Mouse (Mus musculus) kidney, postnatal 10 days (tissue): Measurements from ENCODE around the gene Hist2h2bb.
"Not testable (repeated sequence)": the region's sequence is repeated elsewhere in the genome, so short reads cannot be mapped to it uniquely, and the experiment has no call there.

ENCODE experiments used
- DNase-seq: peaks from one replicate; pipeline ENCODE4 v3.0.0; 2021; ENCODE audit warnings: mixed read lengths

Hist2h2bb gene

DNA sequence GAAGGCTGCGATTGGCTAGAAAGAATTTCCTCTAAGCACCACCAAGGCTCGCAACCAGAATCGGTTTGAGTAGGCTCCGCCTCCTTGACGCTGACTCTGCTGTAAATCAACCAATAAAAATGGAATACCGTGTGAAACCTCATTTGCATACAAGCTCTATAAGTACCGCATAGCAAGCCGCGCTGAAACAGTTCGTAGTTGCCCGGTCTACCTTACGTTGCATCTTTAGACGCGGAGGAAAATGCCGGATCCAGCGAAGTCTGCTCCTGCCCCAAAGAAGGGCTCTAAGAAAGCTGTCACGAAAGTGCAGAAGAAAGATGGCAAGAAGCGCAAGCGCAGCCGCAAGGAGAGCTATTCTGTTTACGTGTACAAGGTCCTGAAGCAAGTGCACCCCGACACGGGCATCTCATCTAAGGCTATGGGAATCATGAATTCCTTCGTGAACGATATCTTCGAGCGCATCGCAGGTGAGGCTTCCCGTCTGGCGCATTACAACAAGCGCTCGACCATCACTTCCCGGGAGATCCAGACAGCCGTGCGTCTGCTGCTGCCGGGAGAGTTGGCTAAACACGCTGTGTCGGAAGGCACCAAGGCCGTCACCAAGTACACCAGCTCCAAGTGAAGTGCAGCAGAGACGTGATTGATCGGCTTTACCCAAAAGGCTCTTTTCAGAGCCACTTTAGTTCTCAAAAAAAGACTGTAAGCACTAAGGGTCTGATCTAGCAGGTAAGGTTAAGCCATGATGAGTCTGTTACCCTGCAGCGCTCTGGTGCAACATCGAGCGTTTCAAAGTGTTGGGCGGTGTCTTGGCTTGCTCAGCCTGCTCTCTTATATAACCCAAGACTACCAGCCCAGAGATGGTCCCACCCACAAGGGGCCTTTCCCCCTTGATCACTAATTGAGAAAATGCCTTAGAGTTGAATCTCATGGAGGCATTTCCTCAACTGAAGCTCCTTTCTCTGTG, at the start of gene Hist2h2bb:
Gene Hist2h2bb (plus strand): TSS at position 242 of the 964 bp plus-strand sequence.
- DNase-seq, result peak; percentile 93

- not testable (repeated sequence) for DNase-seq
Observed at GRCm38 (mm10) chr3:96220131-96220764, 49.3 kb upstream of the Hist2h2bb start.

DNA sequence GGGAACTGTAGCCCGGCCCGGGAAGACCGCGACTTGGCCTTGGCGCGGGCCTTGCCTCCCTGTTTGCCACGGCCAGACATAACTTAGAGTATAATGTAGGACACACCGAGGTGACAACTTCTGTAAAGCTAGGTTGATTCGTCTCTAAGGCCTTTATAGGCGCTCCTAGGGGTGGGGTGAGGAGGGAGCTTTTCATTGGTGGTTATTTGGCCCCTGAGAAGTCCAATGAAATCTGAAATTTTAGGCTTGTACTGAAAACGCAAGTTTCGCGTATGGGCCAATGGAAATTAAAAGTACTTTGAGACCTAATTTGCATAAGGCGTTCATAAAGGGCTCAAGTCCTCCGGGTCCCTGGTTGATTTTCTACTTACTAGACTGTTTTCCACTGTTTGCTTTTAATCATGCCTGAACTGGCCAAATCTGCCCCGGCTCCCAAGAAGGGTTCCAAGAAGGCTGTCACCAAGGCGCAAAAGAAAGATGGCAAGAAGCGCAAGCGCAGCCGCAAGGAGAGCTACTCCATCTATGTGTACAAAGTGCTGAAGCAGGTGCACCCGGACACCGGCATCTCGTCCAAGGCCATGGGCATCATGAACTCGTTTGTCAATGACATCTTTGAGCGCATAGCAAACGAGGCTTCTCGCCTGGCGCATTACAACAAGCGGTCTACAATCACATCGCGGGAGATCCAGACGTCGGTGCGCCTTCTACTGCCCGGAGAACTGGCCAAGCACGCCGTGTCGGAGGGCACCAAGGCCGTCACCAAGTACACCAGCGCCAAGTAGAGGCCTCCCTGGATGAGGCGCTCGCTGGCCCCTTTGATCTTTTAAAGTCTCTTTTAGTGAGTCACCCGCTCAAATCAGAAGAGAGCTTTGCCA, 48.5 kb upstream of the Hist2h2bb start, which contains the start of the genes Hist2h2ac and Hist2h2be:
Gene Hist2h2ac (minus strand): TSS at position 116 of the 875 bp plus-strand sequence.
Gene Hist2h2be (plus strand): TSS at position 355 of the 875 bp plus-strand sequence.
- DNase-seq, result peak; percentile 84

DNA sequence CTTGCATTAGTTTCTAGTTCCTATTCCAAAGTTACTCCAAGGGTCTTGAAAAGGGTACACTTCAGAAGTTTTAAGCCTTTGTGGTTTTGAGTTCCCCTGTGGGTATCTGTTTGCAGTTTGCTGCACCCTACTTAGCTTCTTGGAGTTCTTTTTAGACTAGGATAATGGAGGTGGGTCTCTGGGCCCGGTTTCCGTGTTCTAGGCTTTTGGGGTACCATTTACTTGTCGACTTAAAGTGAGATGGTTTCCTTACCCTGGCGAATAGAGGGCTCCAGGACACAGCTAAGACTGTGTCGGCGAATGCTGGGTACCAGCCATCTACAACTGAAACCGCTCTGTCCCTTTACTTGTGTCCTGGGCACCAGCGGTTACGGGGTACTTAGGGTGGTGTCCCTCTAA, 47.9 kb upstream of the Hist2h2bb start:
- DNase-seq, result no peak

- no peak for DNase-seq
Observed at GRCm38 (mm10) chr3:96222774-96223173, 46.8 kb upstream of the Hist2h2bb start.

- no peak for DNase-seq
Observed at GRCm38 (mm10) chr3:96225421-96225820, 44.1 kb upstream of the Hist2h2bb start.

GRCm38 (mm10) chr3:96226695-96227648, 42.6 kb upstream of the Hist2h2bb start:
- DNase-seq, result no peak

- DNase-seq, result no peak
Observed at GRCm38 (mm10) chr3:96228828-96229227, 40.7 kb upstream of the Hist2h2bb start.

- DNase-seq, result no peak
Observed at GRCm38 (mm10) chr3:96230404-96230803, 39.1 kb upstream of the Hist2h2bb start.

DNA sequence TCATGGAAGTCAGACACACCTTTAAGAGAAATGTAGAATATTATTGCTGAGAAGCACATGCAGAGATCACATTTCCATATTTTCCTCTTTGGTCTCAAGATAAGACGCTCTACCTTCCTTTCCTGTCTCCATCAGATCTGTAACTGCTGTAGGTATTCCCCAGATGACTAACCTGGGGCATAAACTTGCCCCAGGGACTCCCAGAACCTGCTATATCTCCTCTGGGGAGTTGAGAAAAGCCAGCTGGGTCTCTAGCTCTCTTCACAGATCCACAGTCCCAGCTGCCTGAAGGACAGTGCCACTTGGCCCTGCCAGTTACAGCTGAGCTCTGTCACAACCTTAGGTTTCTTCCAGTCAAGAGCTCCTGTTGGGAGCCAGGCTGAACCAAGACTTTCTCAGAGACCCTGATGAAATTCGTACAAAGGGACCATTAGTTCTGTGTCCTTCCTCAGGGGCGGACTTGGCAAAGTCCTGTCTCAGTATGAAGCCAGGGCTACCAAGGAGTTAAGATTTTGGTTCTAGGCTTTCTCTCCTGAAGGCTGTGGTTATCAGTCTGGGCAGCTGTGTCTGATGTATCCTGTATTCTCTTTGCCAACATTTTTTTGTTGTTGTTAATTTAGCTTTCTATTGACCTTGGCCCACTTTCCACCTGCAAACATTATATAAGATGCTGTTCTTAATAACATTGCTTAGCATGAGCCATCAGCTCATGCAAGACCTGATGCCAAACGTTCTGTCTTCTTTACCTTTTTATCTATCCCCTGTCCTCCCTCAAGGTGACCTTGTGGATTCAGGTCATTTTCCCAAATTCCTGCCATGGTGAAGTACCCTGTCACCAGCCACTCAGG, 38.4 kb upstream of the Hist2h2bb start:
- DNase-seq, result no peak

DNA sequence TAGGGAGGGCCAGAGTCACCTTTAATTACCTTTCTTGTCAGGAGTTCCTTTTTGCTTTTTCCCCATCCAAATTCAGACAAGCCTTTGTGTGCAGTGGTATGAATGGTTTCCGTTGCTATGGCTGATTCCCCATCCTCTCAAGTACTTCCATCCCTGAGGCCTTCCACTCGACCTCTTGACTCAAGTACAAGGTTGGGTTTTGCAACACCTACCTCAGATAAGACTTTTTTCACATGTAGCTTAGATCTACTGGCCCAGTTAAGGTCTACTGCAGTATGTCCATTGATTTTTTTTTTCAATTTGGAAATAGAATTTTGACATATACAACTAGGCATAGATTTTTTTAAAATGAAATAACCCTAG, 37.8 kb upstream of the Hist2h2bb start:
- DNase-seq, result no peak

DNA sequence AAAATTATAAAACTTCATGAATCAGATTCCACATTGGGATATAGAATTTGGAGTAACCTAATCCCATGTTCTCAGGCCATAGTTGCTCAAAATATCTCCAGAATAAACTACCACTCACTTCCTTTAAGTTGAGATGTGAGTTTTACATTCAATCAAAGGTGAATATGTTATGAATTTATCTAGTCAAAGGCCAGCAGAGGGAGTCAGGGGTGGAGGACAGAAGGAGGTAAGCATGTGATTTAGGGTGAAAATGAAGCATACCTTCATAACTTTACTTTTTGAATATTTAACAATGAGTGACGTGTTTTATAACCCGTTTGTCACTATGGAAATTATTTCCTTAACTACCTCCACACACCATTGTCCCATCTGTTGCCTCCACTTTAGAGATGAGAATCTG, 34.6 kb upstream of the Hist2h2bb start:
- no peak for DNase-seq

- DNase-seq, result no peak
Observed at GRCm38 (mm10) chr3:96235836-96236235, 33.7 kb upstream of the Hist2h2bb start.

GRCm38 (mm10) chr3:96236834-96237334, 32.7 kb upstream of the Hist2h2bb start:
- no peak for DNase-seq

DNA sequence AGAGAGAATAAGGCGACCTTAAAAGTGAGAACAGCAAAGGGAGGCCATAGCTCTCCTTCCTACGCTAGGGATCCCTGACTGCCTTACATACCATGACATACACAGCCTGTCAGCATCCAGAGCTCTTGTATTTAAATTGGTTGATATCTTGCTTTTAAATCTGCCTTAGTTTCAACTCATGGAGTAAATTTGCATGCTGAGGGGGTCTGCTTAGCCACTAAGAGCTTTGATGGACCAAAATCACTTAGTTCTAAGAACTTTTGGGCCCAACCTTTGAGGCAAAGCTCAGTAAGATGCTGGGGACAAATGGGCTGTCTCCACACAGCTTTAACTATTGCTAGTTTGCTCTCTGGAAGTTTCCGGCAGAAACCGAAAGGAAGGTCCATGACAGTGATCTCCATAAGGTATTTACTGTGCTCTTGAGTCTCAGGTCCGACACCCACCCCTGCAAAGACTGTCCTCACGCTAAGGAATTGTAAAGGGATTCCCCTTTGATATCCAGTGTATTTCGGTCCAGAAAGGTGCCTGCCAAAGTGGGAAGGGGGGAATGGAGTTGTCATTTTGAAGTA, 32.1 kb upstream of the Hist2h2bb start:
- DNase-seq, result no peak

DNA sequence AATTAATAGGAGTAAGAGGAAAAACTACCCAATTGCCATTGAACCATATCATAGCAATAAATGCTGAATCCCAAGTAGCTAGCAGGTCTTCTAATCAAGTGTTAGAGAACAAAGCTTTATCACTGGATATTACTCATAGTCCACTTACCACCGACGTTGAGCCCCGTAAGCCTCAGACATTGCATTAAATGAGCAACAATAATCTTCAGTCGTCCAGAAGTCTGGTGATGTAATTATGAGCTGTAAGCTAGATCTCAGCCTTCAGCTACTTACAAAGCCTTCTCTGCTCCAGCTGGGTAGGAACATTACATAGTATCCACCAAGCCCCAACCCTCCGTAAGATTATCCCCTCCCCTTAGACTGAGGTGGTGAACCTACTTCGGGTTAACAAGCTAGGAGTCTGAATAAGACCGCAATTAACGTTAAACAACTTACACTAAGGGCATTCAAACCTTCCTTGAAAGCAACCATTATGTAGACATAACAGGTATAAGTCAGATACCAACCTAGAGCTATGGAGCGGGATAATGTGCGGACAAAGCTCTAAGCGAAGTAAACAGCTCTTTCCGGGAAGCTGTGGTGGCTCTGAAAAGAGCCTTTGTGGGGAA, 31.5 kb upstream of the Hist2h2bb start:
- no peak for DNase-seq

- DNase-seq, result peak; percentile 66
Observed at GRCm38 (mm10) chr3:96238954-96239793, 30.4 kb upstream of the Hist2h2bb start, which contains the start of gene Hist2h3c2. Gene Hist2h3c2, minus strand, starts transcription at chr3:96239127.
